Mouse (Mus musculus): ENCODE results near the gene Flrt2. TPM values are rescaled to one million over a fixed set of nuclear protein-coding genes. Genes with fewer than 3 reads are reported as not detected.

Gene Flrt2
- polyA plus RNA-seq, 1 experiment from 2014 or later: 25.7 TPM

DNA sequence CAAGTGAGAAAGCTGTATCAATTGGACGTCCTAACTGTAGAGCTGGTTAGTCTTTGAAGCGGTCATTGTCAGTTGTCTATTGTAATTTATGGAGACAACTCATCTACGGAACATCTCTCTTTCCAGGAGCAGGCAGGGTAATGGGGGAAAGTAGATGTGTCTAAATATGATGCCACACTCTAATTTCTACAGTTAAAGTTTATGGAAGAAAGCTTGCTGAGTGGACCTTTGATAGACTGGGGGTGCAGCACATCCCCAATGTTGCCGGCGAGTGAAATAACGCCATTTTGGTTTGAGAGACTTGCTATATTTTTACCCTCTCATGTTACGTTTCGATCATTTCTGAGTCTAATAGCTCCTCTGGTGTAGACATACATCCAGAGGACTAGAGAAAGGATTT lies 2.5 kb downstream of the Flrt2 start:
- peaks cover 14% of the 10 kb centered on the region; the same call in 1 of the 2 replicates for H3K4me1 ChIP-seq
- no peak for ATAC-seq (ENCODE audit: insufficient read depth, low FRiP score, low read depth)
- H3K27me3 ChIP-seq (replicated peaks): peaks cover 3% of the 10 kb centered on the region; the same call in 1 of the 2 replicates
- H3K4me2 ChIP-seq: peak overlapping the region; percentile 86
- peak overlapping the region; percentile 32; the same call in 1 of the 2 replicates for H3K9ac ChIP-seq
- H3K9me3 ChIP-seq: no peaks in the 10 kb centered on the region
- H3K27ac ChIP-seq: peak overlapping the region; percentile 92
- 0% methylated on average over 8 of the region's 8 CpGs for WGBS
- peak overlapping the region; percentile 76 for H3K4me3 ChIP-seq (replicated peaks)
- no peaks in the 10 kb centered on the region for H3K36me3 ChIP-seq

DNA sequence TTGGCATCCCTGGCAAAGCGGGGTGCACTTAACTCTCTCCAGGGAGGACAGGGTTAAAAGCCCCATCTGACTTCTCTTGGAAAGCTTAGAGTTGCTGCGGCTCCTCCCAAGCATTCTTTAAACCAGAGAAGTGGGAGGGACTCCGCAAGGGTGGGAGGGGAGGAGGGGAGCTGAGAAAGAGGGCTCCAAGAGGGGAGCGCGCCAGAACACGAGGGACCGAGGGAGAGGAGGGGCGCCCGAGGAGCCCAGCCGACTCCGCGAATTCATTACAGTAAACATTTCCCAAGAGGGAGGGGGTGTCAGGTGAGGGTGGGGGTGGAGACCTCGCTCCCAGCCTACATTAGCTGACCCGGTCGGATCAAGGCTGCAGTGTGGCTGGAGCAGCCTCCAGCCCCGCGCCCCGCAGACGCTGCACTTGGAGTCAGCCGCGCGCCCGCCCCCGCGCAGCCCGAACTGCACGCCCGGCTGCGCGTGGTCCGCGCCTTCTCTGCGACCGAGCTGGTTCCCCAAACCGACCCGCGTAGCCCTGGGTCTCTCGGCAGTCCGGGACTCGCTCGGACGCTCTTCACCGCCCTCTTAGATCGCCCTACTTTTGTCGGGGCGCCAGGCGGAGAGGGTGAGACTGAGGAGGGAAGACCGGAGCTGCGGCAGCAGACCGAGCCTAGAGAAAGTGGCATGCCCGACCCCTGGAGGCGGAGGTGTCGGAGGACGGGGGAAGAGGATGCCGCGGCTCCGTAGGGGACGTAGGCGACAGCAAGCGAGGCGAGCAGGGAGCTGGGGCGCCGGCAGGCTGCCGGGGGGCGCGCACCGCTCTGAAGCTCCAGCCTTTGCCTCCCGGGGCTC lies 3.2 kb downstream of the Flrt2 start:
- peak overlapping the region; percentile 85 for H3K9ac ChIP-seq
- peak overlapping the region; percentile 86 for H3K4me2 ChIP-seq
- no peaks in the 10 kb centered on the region for H3K9me3 ChIP-seq
- under 1% methylated on average over 67 of the region's 68 CpGs for WGBS
- peaks cover 3% of the 10 kb centered on the region; the same call in 1 of the 2 replicates for H3K27me3 ChIP-seq (replicated peaks)
- H3K27ac ChIP-seq: peak overlapping the region; percentile 92
- H3K4me1 ChIP-seq: peaks cover 14% of the 10 kb centered on the region; the same call in 1 of the 2 replicates
- H3K4me3 ChIP-seq (replicated peaks): peak overlapping the region; percentile 76
- peak; percentile 87 for ATAC-seq (ENCODE audit: insufficient read depth, low FRiP score, low read depth)
- H3K36me3 ChIP-seq: no peaks in the 10 kb centered on the region

DNA sequence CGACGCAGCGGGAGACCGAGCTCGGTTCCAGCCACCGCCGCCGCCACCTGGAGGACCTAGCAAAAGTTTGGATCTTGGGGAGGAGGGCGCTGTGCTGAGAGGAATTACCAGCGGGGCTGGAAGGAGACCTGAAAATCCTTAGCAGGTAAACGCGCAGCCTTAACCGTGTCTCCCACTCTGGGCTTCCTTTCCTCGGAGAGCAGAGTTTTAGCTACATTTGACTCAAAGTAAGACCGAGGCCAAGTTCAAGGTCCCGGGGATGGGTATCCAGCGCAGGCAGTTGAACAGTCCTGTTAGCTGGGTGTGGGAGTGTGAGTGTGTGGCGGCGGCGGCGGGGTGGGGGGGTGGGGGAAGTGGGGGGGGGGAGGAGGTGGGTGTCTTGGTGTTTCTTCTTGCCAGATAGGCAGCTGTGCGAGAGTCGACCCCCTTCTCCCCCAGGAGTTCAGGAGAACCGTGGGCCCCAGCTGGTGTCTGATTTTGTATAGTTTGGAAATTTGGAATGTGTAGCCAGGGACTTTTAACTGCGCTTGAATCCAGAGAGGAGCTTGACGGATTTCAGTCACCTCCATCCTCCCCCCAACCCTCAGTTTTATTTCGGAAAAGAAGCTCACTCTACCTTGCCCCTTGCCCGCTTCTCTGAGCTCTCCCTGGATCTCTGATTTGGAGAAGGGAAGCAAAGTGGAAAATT lies 4.0 kb downstream of the Flrt2 start:
- Histone ChIP-seq H3K4me3 (replicated peaks) (peak overlapping the region; percentile 76), H3K4me1 (peaks cover 14% of the 10 kb centered on the region; the same call in 1 of the 2 replicates), H3K4me2 (peak overlapping the region; percentile 86), H3K27ac (peak overlapping the region; percentile 92), H3K27me3 (replicated peaks) (peaks cover 3% of the 10 kb centered on the region; the same call in 1 of the 2 replicates), H3K9ac (peak overlapping the region; percentile 85), H3K9me3 (no peaks in the 10 kb centered on the region), H3K36me3 (no peaks in the 10 kb centered on the region)
- 1% methylated on average over 28 of the region's 28 CpGs for WGBS
- no peak for ATAC-seq (ENCODE audit: insufficient read depth, low FRiP score, low read depth)

DNA sequence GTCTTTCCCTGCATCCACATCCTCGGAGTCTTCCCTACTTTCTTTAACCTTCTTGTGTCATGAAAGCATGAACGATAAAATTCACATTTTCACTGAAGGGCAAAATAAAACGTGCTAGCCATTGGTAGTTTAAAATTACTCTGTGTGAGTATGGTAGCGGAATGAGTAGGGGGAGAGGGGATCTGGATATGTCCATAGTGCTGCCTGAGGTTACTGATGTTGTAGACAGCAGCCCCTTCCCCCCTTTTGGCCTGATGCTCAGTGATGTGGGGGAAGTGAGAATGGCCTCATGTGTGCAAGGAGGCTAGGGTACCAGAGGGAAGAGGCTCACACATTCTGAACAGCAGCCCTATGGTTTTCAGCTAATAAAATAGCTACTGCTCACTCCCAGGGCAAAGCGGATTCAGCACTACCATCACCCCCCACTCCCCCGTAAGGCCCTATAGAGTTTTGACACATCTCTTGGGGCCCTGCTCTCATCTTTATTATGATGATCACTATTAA lies 4.5 kb downstream of the Flrt2 start:
- Histone ChIP-seq H3K36me3 (no peaks in the 10 kb centered on the region), H3K4me3 (replicated peaks) (peak overlapping the region; percentile 76), H3K9me3 (no peaks in the 10 kb centered on the region), H3K9ac (peak overlapping the region; percentile 32; the same call in 1 of the 2 replicates), H3K27ac (peak overlapping the region; percentile 63), H3K4me2 (peak overlapping the region; percentile 86), H3K27me3 (replicated peaks) (peaks cover 3% of the 10 kb centered on the region; the same call in 1 of the 2 replicates), H3K4me1 (peaks cover 13% of the 10 kb centered on the region; the same call in 1 of the 2 replicates)
- ATAC-seq (ENCODE audit: insufficient read depth, low FRiP score, low read depth): no peak
- 8% methylated on average over 6 of the region's 6 CpGs for WGBS

DNA sequence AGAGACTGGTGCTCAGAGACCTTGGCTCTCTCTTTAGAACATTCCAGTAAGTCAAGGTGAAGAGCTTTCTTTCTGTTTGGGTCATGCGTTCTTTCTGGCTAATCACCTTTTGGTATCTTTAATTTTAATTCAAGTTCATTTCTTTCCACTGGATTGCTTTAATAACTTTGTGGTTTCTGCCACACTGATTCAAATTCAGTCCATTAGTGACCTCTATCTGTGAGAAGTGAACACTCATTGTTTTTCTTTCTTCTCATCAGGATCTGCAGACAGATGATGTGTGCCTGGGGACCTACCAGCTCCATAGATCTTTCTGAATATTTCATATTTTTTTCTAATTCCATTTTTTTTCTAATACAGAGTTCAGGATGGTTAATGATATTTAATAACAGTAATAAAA lies 6.5 kb downstream of the Flrt2 start:
- Histone ChIP-seq H3K4me2 (peak overlapping the region; percentile 86), H3K4me1 (0 out of 2 replicates have a peak, but pooled peaks cover 6% of the 10 kb centered on the region), H3K27me3 (replicated peaks) (0 out of 2 replicates have a peak, but pooled peaks cover under 1% of the 10 kb centered on the region), H3K27ac (no peak overlapping the region), H3K9me3 (no peaks in the 10 kb centered on the region), H3K9ac (no peak overlapping the region), H3K4me3 (replicated peaks) (peak overlapping the region; percentile 76), H3K36me3 (no peaks in the 10 kb centered on the region)
- WGBS: 50% methylated on average over 1 of the region's 1 CpGs
- no peak for ATAC-seq (ENCODE audit: insufficient read depth, low FRiP score, low read depth)

DNA sequence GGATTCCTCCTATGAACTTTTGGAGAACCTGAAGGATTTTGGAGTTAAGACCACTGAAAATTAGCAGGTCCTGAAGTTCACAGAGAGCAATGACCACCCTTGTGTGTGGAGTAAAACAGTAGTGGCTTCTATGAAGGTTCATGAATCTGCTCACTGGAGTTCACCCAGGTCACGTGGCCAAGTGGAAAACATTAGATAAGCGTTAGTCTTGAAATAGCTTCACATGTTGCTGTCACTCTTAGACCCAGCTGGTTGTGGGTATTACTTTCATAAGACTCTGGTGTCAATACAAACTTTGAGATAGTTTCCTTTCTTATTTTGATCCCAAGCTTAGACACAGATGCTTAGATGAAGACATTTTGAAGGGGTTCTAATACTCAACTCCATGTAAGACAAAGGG lies 8.7 kb downstream of the Flrt2 start:
- H3K9ac ChIP-seq: no peak overlapping the region
- H3K4me2 ChIP-seq: no peak overlapping the region
- H3K4me3 ChIP-seq (replicated peaks): no peak overlapping the region
- WGBS: 76% methylated on average over 2 of the region's 2 CpGs
- ATAC-seq (ENCODE audit: insufficient read depth, low FRiP score, low read depth): no peak
- no peaks in the 10 kb centered on the region for H3K27me3 ChIP-seq (replicated peaks)
- no peaks in the 10 kb centered on the region for H3K9me3 ChIP-seq
- H3K27ac ChIP-seq: no peak overlapping the region
- no peaks in the 10 kb centered on the region for H3K36me3 ChIP-seq
- no peaks in the 10 kb centered on the region for H3K4me1 ChIP-seq

DNA sequence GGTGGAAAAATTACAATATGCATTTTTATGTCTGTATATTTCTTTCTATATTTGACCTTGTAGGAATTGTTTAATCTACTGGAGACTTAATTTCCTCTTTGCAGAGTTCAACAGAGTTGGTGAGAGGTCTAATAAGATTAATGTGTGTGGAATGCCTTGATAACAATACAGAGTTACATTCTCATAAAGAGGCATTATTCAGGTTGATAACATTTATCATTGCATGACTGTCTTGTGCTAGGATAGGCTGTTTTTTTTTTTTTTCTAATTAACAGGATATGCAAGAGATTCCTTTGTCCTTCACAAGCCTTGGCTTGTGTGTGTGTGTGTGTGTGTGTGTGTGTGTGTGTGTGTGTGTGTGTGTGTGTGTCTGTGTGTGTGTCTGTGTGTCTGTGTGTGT lies 9.6 kb downstream of the Flrt2 start:
- Histone ChIP-seq H3K9ac (no peak overlapping the region), H3K4me2 (no peak overlapping the region), H3K27me3 (replicated peaks) (no peaks in the 10 kb centered on the region), H3K27ac (no peak overlapping the region), H3K9me3 (no peaks in the 10 kb centered on the region), H3K36me3 (no peaks in the 10 kb centered on the region), H3K4me3 (replicated peaks) (no peak overlapping the region), H3K4me1 (no peaks in the 10 kb centered on the region)
- no peak for ATAC-seq (ENCODE audit: insufficient read depth, low FRiP score, low read depth)

DNA sequence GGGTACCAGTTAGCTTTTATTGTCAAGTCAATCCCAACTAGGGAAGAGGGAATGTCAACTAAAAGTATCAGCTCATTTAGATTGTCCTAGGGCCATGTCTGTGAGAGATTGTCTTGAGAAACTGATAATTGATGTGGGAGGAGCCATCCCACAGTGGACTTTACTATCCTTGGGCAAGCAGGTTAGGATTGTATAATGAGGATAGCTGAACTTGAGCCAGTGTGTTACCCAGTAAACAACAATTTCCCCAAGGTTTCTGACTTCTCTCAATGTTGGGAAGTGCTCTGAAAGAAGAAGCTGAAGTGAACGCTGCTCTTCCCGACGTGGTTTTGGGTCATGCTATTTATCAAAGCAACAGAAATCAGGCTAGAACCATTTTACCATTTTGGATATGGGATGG lies 13.0 kb downstream of the Flrt2 start:
- ATAC-seq (ENCODE audit: insufficient read depth, low FRiP score, low read depth): no peak
- H3K27ac ChIP-seq: no peak overlapping the region
- H3K9ac ChIP-seq: no peak overlapping the region
- no peaks in the 10 kb centered on the region for H3K9me3 ChIP-seq
- no peaks in the 10 kb centered on the region for H3K36me3 ChIP-seq
- WGBS: 76% methylated on average over 3 of the region's 3 CpGs
- no peak overlapping the region for H3K4me3 ChIP-seq (replicated peaks)
- no peaks in the 10 kb centered on the region for H3K4me1 ChIP-seq
- H3K27me3 ChIP-seq (replicated peaks): no peaks in the 10 kb centered on the region
- H3K4me2 ChIP-seq: no peak overlapping the region

DNA sequence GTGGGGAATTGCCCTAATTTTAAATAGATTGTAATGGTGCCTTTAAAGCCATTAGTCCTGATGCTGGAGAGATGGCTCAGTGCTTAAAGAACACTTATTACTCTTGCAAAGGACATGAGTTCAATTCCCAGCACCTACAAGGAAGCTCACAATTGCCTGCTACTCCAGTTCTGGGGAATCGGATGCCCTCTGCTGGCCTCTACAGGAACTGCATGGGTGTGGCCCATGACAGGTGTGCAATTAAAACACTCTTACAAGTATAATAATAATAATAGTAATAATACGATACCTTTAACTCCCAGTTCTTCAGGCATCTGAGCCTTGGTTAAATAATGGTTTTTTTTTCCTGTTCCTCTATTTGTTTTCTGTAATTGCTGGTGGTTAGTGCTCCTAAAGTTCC lies 31.2 kb downstream of the Flrt2 start:
- WGBS: 94% methylated on average over 2 of the region's 2 CpGs
- Histone ChIP-seq H3K27ac (no peak overlapping the region), H3K4me1 (no peaks in the 10 kb centered on the region), H3K36me3 (no peaks in the 10 kb centered on the region), H3K27me3 (replicated peaks) (no peaks in the 10 kb centered on the region), H3K4me3 (replicated peaks) (no peak overlapping the region), H3K9me3 (no peaks in the 10 kb centered on the region), H3K4me2 (no peak overlapping the region), H3K9ac (no peak overlapping the region)
- no peak for ATAC-seq (ENCODE audit: insufficient read depth, low FRiP score, low read depth)

DNA sequence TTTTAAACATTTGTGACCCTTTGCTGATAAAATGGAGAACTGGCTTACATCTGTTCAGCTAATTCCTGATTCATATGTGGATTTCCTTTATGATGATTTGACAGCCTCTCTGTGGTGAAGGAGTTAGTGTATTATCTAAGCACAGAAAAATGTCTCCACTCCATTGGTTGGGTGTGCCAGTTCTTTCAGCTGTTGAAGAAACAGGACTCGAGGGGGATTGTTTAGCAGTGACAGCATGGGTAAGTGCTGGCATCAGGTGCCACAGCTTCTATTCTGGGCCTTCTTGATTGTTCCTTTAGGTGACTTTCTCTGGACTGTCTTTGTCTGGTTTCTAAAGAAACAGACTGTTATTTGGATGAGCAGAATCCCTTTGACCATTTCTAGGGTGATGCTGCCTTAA lies 42.0 kb downstream of the Flrt2 start:
- Histone ChIP-seq H3K36me3 (no peaks in the 10 kb centered on the region), H3K4me1 (no peaks in the 10 kb centered on the region), H3K27ac (no peak overlapping the region), H3K27me3 (replicated peaks) (no peaks in the 10 kb centered on the region), H3K9ac (no peak overlapping the region), H3K9me3 (no peaks in the 10 kb centered on the region), H3K4me2 (no peak overlapping the region), H3K4me3 (replicated peaks) (no peak overlapping the region)
- WGBS: 53% methylated on average over 1 of the region's 1 CpGs
- ATAC-seq (ENCODE audit: insufficient read depth, low FRiP score, low read depth): no peak

DNA sequence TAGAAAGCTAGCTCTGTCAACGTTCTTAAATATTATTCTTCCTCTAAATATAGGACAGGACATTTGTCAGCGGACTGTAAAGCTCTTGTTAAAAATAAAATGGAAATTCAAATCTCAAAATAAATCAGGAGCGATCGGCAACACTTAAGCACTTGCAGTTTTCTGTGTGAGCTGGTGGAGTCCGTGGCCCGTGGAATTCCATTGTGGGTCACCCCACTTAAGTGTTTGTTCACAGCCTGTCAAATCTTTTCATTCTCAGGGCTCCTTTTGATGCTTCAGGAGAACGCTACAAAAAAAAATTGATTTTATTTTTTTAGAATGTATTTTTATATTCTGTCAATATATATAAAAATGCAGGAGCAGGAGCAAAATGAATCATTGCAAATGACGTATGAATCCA lies 45.5 kb downstream of the Flrt2 start:
- H3K4me1 ChIP-seq: no peaks in the 10 kb centered on the region
- no peak overlapping the region for H3K9ac ChIP-seq
- no peaks in the 10 kb centered on the region for H3K27me3 ChIP-seq (replicated peaks)
- no peak overlapping the region for H3K4me2 ChIP-seq
- ATAC-seq (ENCODE audit: insufficient read depth, low FRiP score, low read depth): no peak
- 62% methylated on average over 8 of the region's 8 CpGs for WGBS
- H3K36me3 ChIP-seq: no peaks in the 10 kb centered on the region
- H3K27ac ChIP-seq: no peak overlapping the region
- H3K4me3 ChIP-seq (replicated peaks): no peak overlapping the region
- no peaks in the 10 kb centered on the region for H3K9me3 ChIP-seq

DNA sequence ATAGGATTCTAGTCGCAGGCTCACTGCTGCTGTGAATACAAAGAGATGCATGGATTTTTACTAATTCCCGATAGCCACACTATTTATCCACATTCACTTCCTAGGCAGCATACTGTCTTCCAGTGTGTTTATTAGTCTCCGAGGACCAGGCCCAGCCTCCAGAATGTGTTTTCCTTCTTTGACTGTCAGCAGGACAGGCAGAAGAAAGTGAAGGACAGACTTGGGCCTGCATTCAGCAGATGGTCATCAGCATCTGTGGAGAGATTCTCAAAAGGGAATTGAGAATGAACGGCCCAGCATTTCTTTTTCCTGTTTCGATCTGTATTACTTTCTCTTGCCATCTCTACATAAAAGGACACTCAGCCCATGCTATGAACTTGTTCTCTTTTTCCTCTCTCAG lies 46.0 kb downstream of the Flrt2 start:
- Histone ChIP-seq H3K4me2 (no peak overlapping the region), H3K4me3 (replicated peaks) (no peak overlapping the region), H3K36me3 (no peaks in the 10 kb centered on the region), H3K9ac (no peak overlapping the region), H3K27me3 (replicated peaks) (no peaks in the 10 kb centered on the region), H3K4me1 (no peaks in the 10 kb centered on the region), H3K27ac (no peak overlapping the region), H3K9me3 (no peaks in the 10 kb centered on the region)
- 57% methylated on average over 5 of the region's 5 CpGs for WGBS
- ATAC-seq (ENCODE audit: insufficient read depth, low FRiP score, low read depth): no peak

Measured in stomach, embryonic 15.5 days (tissue).